Mouse (Mus musculus) embryonic fibroblast, embryonic 13.5 days (primary cell): Measurements from ENCODE around the gene Grhl1.

Source experiments
- CTCF ChIP-seq: IDR thresholded peaks from 2 replicates; pipeline ENCODE4 v1.5.1; 2011; ENCODE audit warnings: mild to moderate bottlenecking, control low read depth, low read length, moderate library complexity, borderline replicate concordance; ENCODE audit not compliant: insufficient read depth
- POLR2A ChIP-seq: IDR thresholded peaks from 2 replicates; pipeline ENCODE4 v1.6.1; 2011; ENCODE audit warnings: low read depth, mild to moderate bottlenecking, control low read depth, low read length, moderate library complexity

- no peak for TF ChIP-seq CTCF
- TF ChIP-seq POLR2A: no peak
These were observed 18.3 kb downstream of the Grhl1 start for GRCm38 (mm10) chr12:24590371-24590770.
